Mouse (Mus musculus) thymus, postnatal 14 days (tissue): ENCODE results near the gene Lix1l.
"Not testable (repeated sequence)": the region's sequence is repeated elsewhere in the genome, so short reads cannot be mapped to it uniquely, and the experiment has no call there.

Experiments used
- DNase-seq: peaks from one replicate; pipeline ENCODE4 v3.0.0; 2021

The Lix1l gene

GRCm38 (mm10) chr3:96590657-96591056, 10.3 kb upstream of the Lix1l start:
- no peak for DNase-seq

- no peak for DNase-seq
These were observed 7.6 kb upstream of the Lix1l start for GRCm38 (mm10) chr3:96593374-96593773.

GRCm38 (mm10) chr3:96593790-96594560, 7.0 kb upstream of the Lix1l start, which contains the start of gene Polr3gl:
Gene Polr3gl, minus strand, starts transcription at chr3:96594181.
- peak; percentile 96 for DNase-seq

- DNase-seq: no peak
These were observed 6.1 kb upstream of the Lix1l start for GRCm38 (mm10) chr3:96594851-96595250.

- DNase-seq: no peak
These were observed 5.3 kb upstream of the Lix1l start for GRCm38 (mm10) chr3:96595661-96596060.

- DNase-seq: no peak
These were observed 4.7 kb upstream of the Lix1l start, which contains the start of gene Ankrd34a for GRCm38 (mm10) chr3:96596228-96596707. Gene Ankrd34a, plus strand, starts transcription at chr3:96596636.

GRCm38 (mm10) chr3:96596855-96597254, 4.1 kb upstream of the Lix1l start:
- no peak for DNase-seq

- no peak for DNase-seq
These were observed 3.5 kb upstream of the Lix1l start for GRCm38 (mm10) chr3:96597435-96597891.

- peak; percentile 25 for DNase-seq
These were observed 2.5 kb upstream of the Lix1l start for GRCm38 (mm10) chr3:96598156-96599068.

GRCm38 (mm10) chr3:96599069-96599393, 1.9 kb upstream of the Lix1l start:
- DNase-seq: no peak

- no peak for DNase-seq
These were observed 1.5 kb upstream of the Lix1l start for GRCm38 (mm10) chr3:96599411-96599810.

GRCm38 (mm10) chr3:96601251-96601787, 370 bp downstream of the Lix1l start:
- DNase-seq: no peak

GRCm38 (mm10) chr3:96601941-96602703, 1.2 kb downstream of the Lix1l start:
- no peak for DNase-seq

GRCm38 (mm10) chr3:96602704-96603084, 1.7 kb downstream of the Lix1l start:
- no peak for DNase-seq

- DNase-seq: no peak
These were observed 2.4 kb downstream of the Lix1l start for GRCm38 (mm10) chr3:96603311-96603710.

- DNase-seq: not testable (repeated sequence)
These were observed 5.1 kb downstream of the Lix1l start for GRCm38 (mm10) chr3:96606007-96606406.

- no peak for DNase-seq
These were observed 5.7 kb downstream of the Lix1l start for GRCm38 (mm10) chr3:96606618-96607017.

GRCm38 (mm10) chr3:96617941-96618340, 17.0 kb downstream of the Lix1l start:
- no peak for DNase-seq

GRCm38 (mm10) chr3:96623201-96623600, 22.3 kb downstream of the Lix1l start:
- no peak for DNase-seq

GRCm38 (mm10) chr3:96629729-96630600, 29.0 kb downstream of the Lix1l start, which contains the start of gene Rbm8a:
Gene Rbm8a, plus strand, starts transcription at chr3:96629933.
- DNase-seq: peak; percentile 95

- no peak for DNase-seq
These were observed 31.1 kb downstream of the Lix1l start for GRCm38 (mm10) chr3:96632058-96632457.
